In genomic region chr4:95487323-95487722, GRCm38 (mm10) we compare ENCODE assay signal across 17 mouse cellular contexts.
DNase-seq lines count a peak whose midpoint lies in the region; ATAC-seq and TF ChIP-seq lines count a peak whose summit lies in the region.
"Had no signal": no experiment of that assay in that cellular context is flagged by ENCODE, and none has a peak within 500 bp of the region (broad histone marks: within the 10 kb centered on the region; RNA-seq: fewer than 3 reads in every experiment).

No protein-coding gene starts in this region.

- H3K4me1 ChIP-seq in liver, embryonic 15.5 days (replicated peaks), result peaks cover 5% of the 10 kb centered on the region
- H3K4me1 ChIP-seq: forebrain, embryonic 13.5 days; limb, embryonic 15.5 days; neural tube, embryonic 13.5 days had no signal

- no peak for TF ChIP-seq CTCF in gastrocnemius, adult 2 months (IDR thresholded peaks at IDR 0.05)

- no peak overlapping the region for H3K4me2 ChIP-seq in liver, embryonic 15.5 days
- H3K4me2 ChIP-seq: embryonic facial prominence, embryonic 12.5 days; forebrain, embryonic 13.5 days; limb, embryonic 15.5 days; neural tube, embryonic 13.5 days had no signal

- no peak for ATAC-seq in liver, embryonic 15.5 days (ENCODE audit: insufficient read depth)
- no peak for ATAC-seq in inflammation-experienced regulatory T-cells, adult 6 months
- ATAC-seq: forebrain, embryonic 13.5 days had no signal

- no peak overlapping the region; the same call in 1 of the 2 replicates for H3K27ac ChIP-seq in gastrocnemius, adult 2 months
- peak overlapping the region; percentile 64 for H3K27ac ChIP-seq in liver, embryonic 15.5 days (replicated peaks)
- H3K27ac ChIP-seq: embryonic facial prominence, embryonic 12.5 days; forebrain, embryonic 13.5 days; limb, embryonic 15.5 days; neural tube, embryonic 13.5 days had no signal

- no peaks in the 10 kb centered on the region for H3K36me3 ChIP-seq in liver, embryonic 15.5 days (replicated peaks)
- H3K36me3 ChIP-seq: embryonic facial prominence, embryonic 12.5 days; limb, embryonic 15.5 days; neural tube, embryonic 13.5 days had no signal

- intact Hi-C loops in gastrocnemius, adult 2 months (cut with DNase I), result no loop called here
- intact Hi-C loops in gastrocnemius, postnatal 14 days (cut with DNase I; ENCODE audit: low total_unique reads), result no loop called here
- intact Hi-C loops in left cerebral cortex, postnatal 4 days (cut with DNase I), result no loop called here
- intact Hi-C loops in left cerebral cortex, postnatal 25 days (cut with DNase I), result no loop called here

- no peaks in the 10 kb centered on the region for H3K9me3 ChIP-seq in liver, embryonic 15.5 days (replicated peaks)
- H3K9me3 ChIP-seq: embryonic facial prominence, embryonic 12.5 days; forebrain, embryonic 13.5 days; limb, embryonic 15.5 days; neural tube, embryonic 13.5 days had no signal

- peak; percentile 28 for DNase-seq in gastrocnemius, adult 2 months
- DNase-seq in gastrocnemius, postnatal 14 days, result no peak
- DNase-seq in left cerebral cortex, postnatal 4 days, result peak; percentile 41
- no peak for DNase-seq in left cerebral cortex, postnatal 25 days (ENCODE audit: low spot score in 2 of 2)
- DNase-seq in adrenal gland, adult 8-10 months, result peak; percentile 5
- DNase-seq in layer of hippocampus, postnatal 10 days (ENCODE audit: low spot score in 2 of 2), result no peak
- DNase-seq: B cell, adult 2 months; cerebellum, adult 8-10 months; gastrocnemius, postnatal 10 days; heart, postnatal 4 days; right cerebral cortex, postnatal 4 days had no signal

- H3K4me3 ChIP-seq in gastrocnemius, adult 2 months, result no peak overlapping the region
- H3K4me3 ChIP-seq in liver, embryonic 15.5 days (replicated peaks), result no peak overlapping the region
- H3K4me3 ChIP-seq: embryonic facial prominence, embryonic 12.5 days; forebrain, embryonic 13.5 days; limb, embryonic 15.5 days; neural tube, embryonic 13.5 days had no signal

- no peaks in the 10 kb centered on the region for H3K27me3 ChIP-seq in liver, embryonic 15.5 days
- H3K27me3 ChIP-seq: embryonic facial prominence, embryonic 12.5 days; forebrain, embryonic 13.5 days; limb, embryonic 15.5 days; neural tube, embryonic 13.5 days had no signal

- H3K9ac ChIP-seq in liver, embryonic 15.5 days, result no peak overlapping the region
- H3K9ac ChIP-seq: embryonic facial prominence, embryonic 12.5 days; forebrain, embryonic 13.5 days; limb, embryonic 15.5 days; neural tube, embryonic 13.5 days had no signal

- 39% methylated on average over 7 of the region's 7 CpGs for WGBS in liver, embryonic 15.5 days (ENCODE audit: insufficient replicate concordance)

Comparison
In these comparisons a context has a peak if more than half of its experiments do, and no peak if none do; other contexts are left out.
1. DNase-seq: peak in gastrocnemius, adult 2 months (single experiment), left cerebral cortex, postnatal 4 days (single experiment) and adrenal gland, adult 8-10 months (single experiment); none in gastrocnemius, postnatal 14 days (single experiment), left cerebral cortex, postnatal 25 days (0 of 2) and layer of hippocampus, postnatal 10 days (0 of 2).